Mouse (Mus musculus): Measurements from ENCODE around the gene Htt.

Htt gene

DNA sequence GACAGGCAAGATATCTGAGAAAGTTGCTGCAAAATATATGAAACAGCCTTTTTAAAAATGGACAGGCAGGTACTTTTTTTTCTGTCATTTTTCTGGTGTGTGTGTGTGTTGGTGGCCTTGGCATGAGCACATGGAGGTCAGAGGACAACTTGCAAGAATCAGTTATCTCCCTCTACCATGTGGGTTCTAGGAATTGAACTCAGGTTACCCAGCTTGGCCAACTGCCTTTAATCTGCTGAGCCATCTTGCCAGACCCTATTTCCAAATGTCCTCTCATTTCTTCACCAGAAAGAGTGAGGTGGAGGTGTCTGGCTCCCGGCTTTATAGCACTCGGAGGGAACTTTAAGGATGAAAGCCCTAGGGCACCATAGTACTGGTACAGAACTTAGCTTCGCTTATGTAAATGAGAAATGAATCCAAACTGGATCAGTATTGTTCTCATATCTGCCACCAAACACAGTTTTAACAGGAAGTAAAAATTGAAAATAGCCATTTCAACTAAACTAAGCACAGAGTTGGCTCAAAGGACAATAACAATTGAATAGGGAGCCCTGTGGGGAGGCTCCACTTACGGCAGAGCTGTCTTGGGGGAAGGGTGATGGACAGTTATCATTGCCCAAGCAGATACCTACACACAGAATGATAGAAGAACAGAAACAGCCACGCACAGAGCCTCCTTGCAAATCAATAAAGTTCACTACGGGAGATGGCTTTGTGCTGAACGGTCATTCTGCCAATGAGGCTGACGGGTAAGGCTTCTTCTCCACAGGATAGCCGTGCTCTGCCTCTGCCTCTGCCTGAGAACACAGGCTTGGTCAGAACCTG, 168.8 kb downstream of the Htt start:
- ATAC-seq (ENCODE audit: insufficient number of reproducible peaks, low FRiP score, low TSS enrichment) = no peak

GRCm38 (mm10) chr5:34931091-34931490, 169.6 kb downstream of the Htt start:
- ATAC-seq (ENCODE audit: insufficient number of reproducible peaks, low FRiP score, low TSS enrichment) = no peak

DNA sequence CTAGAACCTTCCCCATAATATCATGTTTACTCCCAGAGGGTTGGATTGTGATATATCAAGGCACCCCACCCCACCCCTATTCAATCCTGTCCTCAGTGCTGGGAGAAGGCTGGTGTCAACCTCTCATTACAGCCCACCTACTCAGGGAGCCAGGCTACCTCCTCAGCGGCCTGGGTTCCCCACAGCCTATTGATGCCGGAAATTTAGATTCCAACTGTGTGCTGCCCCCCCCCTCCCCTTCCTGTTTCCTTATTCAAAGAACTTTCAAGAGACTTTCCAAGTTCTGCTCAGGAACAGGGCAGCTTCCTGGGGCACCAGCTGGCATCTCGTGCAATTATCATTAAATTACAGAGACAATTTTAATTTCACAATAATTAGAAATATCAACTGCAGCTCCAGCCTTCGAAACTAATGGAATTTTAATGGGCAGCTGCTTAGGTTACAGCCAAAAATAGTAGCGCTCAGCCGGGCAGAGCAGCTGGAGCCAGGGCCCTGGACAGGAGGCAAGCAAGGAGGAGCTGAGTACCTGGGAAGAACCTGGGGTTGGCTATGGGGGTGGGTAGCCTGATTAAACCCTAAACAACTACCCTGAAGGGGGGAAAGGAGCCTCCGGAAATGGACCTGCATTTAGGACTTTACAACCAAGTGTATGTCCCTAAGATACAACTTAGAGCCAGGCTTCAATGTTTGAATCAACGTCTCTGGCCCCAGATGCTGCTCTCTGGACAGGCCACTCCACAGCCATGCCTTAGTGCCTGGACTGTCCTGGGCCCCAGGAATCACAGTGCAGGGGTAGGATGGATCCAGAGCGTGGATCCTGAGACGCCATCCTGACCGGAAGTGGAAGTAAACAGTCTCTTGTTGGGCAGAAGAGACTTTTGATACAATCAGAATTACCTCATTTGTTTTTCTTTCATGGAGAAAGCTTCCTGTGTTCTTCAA, 170.2 kb downstream of the Htt start:
- no peak for ATAC-seq (ENCODE audit: insufficient number of reproducible peaks, low FRiP score, low TSS enrichment)

GRCm38 (mm10) chr5:34932458-34932806, 170.9 kb downstream of the Htt start:
- ATAC-seq (ENCODE audit: insufficient number of reproducible peaks, low FRiP score, low TSS enrichment) = no peak

- no peak for ATAC-seq (ENCODE audit: insufficient number of reproducible peaks, low FRiP score, low TSS enrichment)
Measured at GRCm38 (mm10) chr5:34933461-34933860, 171.9 kb downstream of the Htt start.

DNA sequence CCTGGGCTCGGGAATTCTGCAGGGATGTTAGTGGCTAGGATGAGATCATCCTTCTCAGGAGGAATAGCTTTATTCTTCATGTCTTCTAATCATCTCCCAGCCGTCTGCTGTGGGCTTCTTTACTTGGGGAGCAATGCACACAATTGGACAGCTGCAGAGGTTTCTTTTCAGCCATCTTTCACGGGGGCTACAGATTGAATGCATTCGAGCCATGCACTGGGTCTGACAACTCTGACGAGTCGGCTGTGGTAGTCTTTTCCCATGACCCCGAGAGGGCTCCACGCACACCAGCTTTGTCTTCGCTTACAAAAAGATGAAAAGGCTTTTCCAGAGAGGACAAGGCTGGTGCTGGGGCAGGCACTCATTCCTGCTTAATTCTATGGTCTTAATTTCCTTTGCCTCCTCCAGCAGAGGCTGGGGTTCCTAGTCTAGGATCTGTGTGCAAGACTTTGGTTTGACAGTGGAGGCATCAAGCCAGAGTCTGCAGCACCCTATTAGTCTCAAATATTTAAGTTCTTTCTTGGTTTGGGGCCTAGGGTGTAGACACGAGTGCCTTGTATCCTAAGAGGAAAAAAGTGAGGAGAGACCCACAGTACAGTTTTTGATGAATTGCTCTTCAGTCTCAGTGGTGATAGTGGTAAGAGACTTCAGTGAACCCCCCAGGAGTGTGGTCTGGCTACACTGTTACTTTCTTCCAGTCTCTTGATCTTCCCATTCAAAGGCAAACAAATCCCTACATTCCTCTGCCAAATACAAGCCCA, 180.3 kb downstream of the Htt start:
- ATAC-seq (ENCODE audit: insufficient number of reproducible peaks, low FRiP score, low TSS enrichment) = no peak

GRCm38 (mm10) chr5:34943428-34943827, 181.9 kb downstream of the Htt start:
- no peak for ATAC-seq (ENCODE audit: insufficient number of reproducible peaks, low FRiP score, low TSS enrichment)

DNA sequence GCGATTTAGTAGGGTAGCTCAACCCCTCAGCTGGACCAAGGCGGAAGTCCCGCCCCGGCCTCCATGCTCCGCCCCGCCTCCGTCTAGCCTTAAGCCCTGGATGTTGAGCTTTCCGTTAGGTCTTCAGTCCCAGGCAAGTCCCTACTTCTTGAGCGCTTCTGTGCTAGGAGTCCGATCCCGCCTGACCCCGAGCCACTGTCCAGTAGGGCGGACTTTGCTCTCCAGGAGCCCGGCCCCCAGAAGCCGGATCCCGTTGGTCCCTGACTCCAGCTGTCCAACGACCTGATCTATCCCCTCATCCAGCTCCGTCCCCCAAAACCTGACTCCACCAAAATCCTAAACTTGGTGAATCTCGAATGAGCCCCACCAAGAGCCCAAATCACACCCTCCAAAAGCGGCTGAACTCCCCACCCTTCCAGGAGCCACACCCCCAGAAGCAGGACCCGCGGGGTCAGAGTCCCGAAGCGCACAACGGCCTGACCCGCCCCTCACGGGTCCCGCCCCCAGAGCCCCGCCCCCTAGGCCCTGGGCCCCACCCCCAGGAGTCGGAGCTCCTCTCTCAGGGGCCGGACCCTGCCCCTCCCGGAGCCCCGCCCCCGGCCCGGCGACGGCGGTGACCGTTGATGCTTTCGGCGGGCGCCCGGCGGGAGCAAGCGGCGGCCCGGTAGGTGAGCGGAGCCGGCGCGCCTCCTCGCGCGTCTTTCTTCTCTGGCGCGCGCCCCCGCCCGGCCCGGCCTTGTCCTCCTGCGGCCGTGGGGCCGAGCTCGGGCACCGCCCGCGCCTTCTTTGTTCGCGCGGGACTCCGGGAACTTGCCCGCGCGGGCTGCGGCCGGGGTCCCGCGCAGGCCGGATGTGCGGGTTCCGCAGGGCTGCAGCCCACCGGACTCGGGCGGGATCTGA, 187.6 kb downstream of the Htt start, which contains the start of gene Rgs12:
Gene Rgs12 (plus strand): TSS at position 585 of the 900 bp plus-strand sequence.
- ATAC-seq (ENCODE audit: insufficient number of reproducible peaks, low FRiP score, low TSS enrichment) = peak; percentile 31; the same call in 1 of the 2 replicates

DNA sequence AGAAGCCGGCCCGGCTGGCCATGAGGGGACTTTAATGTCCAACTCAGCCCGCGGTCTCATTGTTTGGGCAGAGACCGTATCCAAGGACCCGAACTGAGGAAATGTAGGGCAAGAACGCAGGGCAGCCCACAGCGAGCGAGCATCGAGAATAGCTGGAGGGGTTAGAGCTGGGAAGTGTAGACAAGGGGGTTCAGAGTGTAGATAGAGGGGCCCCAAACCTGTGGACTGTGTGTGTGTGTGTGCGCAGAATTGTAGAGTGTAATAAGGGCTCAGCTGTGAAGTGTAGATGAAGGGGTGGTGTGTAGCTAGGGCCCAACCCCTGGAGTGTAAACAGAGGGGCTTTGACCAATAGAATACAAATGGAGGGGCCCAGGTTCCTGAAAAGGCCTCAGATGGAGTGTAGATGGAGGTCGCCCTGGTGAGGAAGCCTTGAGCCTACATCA, 188.2 kb downstream of the Htt start:
- no peak for ATAC-seq (ENCODE audit: insufficient number of reproducible peaks, low FRiP score, low TSS enrichment)

DNA sequence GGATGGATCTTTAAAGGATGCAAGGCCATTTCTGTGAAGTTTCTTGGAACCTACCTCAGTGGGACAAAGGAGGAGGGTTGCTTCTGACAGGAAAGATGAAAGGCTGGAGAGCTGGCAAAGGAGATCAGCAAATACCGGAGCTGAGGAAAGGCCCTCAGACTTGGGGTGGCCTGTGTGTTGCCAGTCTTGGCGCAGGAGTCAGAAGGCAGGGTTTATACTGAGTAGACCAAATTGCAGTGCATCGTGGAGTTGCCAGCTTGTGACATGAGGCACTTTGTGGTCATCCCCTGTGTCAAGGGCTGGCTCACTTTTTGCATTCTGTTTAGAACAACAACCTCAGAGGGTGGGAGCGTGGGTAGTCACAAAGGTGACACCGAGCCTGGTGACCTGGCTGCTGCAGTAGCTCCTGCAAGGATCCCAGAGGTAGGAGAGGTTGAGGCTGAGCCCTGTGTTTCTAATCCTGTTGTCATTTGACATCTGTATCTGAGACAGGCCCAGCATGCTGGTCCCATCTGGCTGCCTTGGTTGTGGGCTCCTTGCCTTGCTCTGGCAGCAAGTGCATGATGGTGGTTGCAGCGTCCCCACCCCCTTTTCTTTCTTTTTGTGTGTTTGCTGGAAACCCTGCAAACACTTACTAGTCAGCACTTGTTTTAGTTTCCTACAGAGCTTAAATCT, 189.1 kb downstream of the Htt start:
- ATAC-seq (ENCODE audit: insufficient number of reproducible peaks, low FRiP score, low TSS enrichment) = no peak

DNA sequence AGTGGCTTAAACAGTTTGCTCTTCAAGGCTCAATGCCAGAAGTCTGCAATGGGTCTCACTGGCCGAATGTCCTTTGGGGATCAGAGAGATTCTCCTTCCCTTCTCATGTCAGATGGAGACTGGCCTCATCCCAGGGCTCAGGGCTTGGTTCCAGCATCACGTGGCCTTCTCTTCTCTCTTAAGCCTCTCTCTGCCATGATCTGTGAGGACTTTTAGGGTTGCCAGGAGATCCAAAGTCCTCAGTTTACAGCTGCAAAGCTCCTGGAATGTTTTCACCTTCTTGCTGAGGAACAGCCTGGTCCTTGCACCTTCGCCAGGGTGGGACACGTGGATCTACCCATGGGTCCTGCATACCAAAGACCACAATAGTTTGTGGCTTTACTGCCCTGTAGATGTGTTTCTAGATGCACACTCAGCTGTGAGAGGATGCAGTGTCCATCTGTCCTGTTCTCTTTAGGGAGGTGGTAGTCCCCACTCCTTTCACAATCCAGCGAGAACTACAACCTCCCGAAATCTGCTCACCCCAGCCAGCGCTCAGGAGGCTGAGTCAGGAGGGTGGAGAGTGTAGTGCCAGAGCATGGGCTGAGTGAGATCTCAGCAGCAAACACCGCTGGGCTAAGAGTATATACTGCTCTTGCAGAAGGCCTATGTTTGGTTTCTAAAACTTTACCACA, 189.8 kb downstream of the Htt start:
- ATAC-seq (ENCODE audit: insufficient number of reproducible peaks, low FRiP score, low TSS enrichment) = no peak

DNA sequence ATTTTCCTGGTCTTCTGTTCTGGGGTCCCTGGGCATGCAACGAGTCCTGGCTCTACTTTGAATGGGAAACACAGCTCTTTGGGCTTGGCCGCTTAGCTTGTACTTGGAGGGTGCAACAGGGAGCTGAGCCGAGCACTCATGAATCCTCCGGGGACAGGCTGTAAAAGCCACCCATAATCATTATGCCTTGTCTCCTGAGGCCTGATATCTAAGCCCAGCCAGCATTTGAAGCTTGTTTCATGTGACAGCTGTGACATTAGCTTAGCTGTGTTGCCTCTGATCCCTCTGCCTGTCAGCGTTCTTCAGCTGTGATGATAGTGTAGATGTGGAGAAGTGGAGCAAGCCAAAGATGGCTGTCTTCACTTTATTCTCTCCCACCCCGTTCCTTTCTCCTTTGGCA, 193.0 kb downstream of the Htt start:
- no peak for ATAC-seq (ENCODE audit: insufficient number of reproducible peaks, low FRiP score, low TSS enrichment)

- ATAC-seq (ENCODE audit: insufficient number of reproducible peaks, low FRiP score, low TSS enrichment) = no peak
Measured at GRCm38 (mm10) chr5:34955630-34956029, 194.1 kb downstream of the Htt start.

GRCm38 (mm10) chr5:34956151-34956550, 194.6 kb downstream of the Htt start:
- ATAC-seq (ENCODE audit: insufficient number of reproducible peaks, low FRiP score, low TSS enrichment) = no peak

GRCm38 (mm10) chr5:34957015-34957414, 195.5 kb downstream of the Htt start:
- no peak for ATAC-seq (ENCODE audit: insufficient number of reproducible peaks, low FRiP score, low TSS enrichment)

GRCm38 (mm10) chr5:34960021-34960420, 198.5 kb downstream of the Htt start:
- ATAC-seq (ENCODE audit: insufficient number of reproducible peaks, low FRiP score, low TSS enrichment) = no peak
